Mouse (Mus musculus) small intestine, adult 2 months (tissue): ENCODE measurements around the gene Stk19. TPM values are rescaled to one million over a fixed set of nuclear protein-coding genes. Genes with fewer than 3 reads are reported as not detected.
"Not testable (repeated sequence)": the region's sequence is repeated elsewhere in the genome, so short reads cannot be mapped to it uniquely, and the experiment has no call there.

Source experiments
- H3K27ac ChIP-seq: fragments of 200-500 bp; 2 replicates; pipeline ENCODE4 v1.5.1; 2012; ENCODE audit warnings: low read depth, low read length, control low read depth, inconsistent platforms; ENCODE audit not compliant: insufficient read depth
- H3K27me3 ChIP-seq: fragments of 200-500 bp; 2 replicates; pipeline ENCODE4 v1.6.1; 2012; ENCODE audit warnings: mild to moderate bottlenecking, moderate library complexity, low read length, inconsistent platforms; ENCODE audit not compliant: control insufficient read depth, insufficient read depth
- H3K36me3 ChIP-seq: fragments of 200-500 bp; 2 replicates; pipeline ENCODE4 v1.6.1; 2012; ENCODE audit warnings: mild to moderate bottlenecking, low read length, control low read depth, inconsistent platforms; ENCODE audit not compliant: control insufficient read depth, insufficient read depth
- H3K4me1 ChIP-seq: fragments of 200-500 bp; 2 replicates; pipeline ENCODE4 v1.6.1; 2012; ENCODE audit warnings: low read length, inconsistent platforms, mixed read lengths; ENCODE audit not compliant: control insufficient read depth, insufficient read depth, insufficient read length
- H3K4me3 ChIP-seq: fragments of 200-500 bp; 2 replicates; pipeline ENCODE4 v1.5.1; 2012; ENCODE audit warnings: low read depth, mild to moderate bottlenecking, control low read depth, inconsistent platforms, low read length, moderate library complexity
- CTCF ChIP-seq: fragments of 200-500 bp; IDR thresholded peaks from 2 replicates; pipeline ENCODE4 v1.5.1; 2012; ENCODE audit warnings: low read depth, mild to moderate bottlenecking, control low read depth, inconsistent platforms, low read length, moderate library complexity, mixed read lengths; ENCODE audit not compliant: insufficient replicate concordance, insufficient read length; ENCODE audit errors: extremely low read depth
- POLR2A ChIP-seq: fragments of 200-500 bp; IDR thresholded peaks from 2 replicates; pipeline ENCODE4 v1.6.1; 2012; ENCODE audit warnings: low read depth, mild to moderate bottlenecking, control low read depth, inconsistent platforms, low read length, moderate library complexity
- WGBS: fragments of 180-500 bp; shearing (Covaris S2); methylation state at CpG from one replicate; pipeline ENCODE4 v1.1.7; 2018; 5-methylcytosine and 5-hydroxymethylcytosine counted together
- polyA plus RNA-seq: library from polyadenylated mRNA; depleted of rRNA; stranded (reverse); fragments of >200 nt; gene quantifications from 2 replicates; pipeline ENCODE4 v1.2.3, GENCODE M21; 2012; rRNA removed

Stk19 gene
- polyA plus RNA-seq, 1 experiment, result 56.3 TPM

GRCm38 (mm10) chr17:34798866-34799530 lies 37.7 kb downstream of the Stk19 start:
- WGBS, result 92% methylated on average over 17 of the region's 17 CpGs
- Histone ChIP-seq H3K4me3 (no peak overlapping the region), H3K4me1 (no peaks in the 10 kb centered on the region), H3K36me3 (no peaks in the 10 kb centered on the region), H3K27me3 (no peaks in the 10 kb centered on the region), H3K27ac (no peak overlapping the region)
- TF ChIP-seq CTCF (no peak), POLR2A (no peak)

GRCm38 (mm10) chr17:34798071-34798470 lies 38.7 kb downstream of the Stk19 start:
- WGBS, result 80% methylated on average over 7 of the region's 7 CpGs
- not testable (repeated sequence) for H3K36me3 ChIP-seq

GRCm38 (mm10) chr17:34797211-34797995 lies 39.3 kb downstream of the Stk19 start:
- WGBS, result 86% methylated on average over 10 of the region's 10 CpGs
- H3K36me3 ChIP-seq, H3K4me1 ChIP-seq, H3K27me3 ChIP-seq, H3K27ac ChIP-seq, H3K4me3 ChIP-seq: not testable (repeated sequence)

More at GRCm38 (mm10) chr17:34798071-34798470, 38.7 kb downstream of the Stk19 start:
- not testable (repeated sequence) for H3K27ac ChIP-seq, H3K27me3 ChIP-seq, H3K4me1 ChIP-seq, H3K4me3 ChIP-seq

- H3K4me1 ChIP-seq, result no peaks in the 10 kb centered on the region
Observed at GRCm38 (mm10) chr17:34796311-34797140, 40.2 kb downstream of the Stk19 start.

GRCm38 (mm10) chr17:34795633-34796032 lies 41.1 kb downstream of the Stk19 start:
- no peaks in the 10 kb centered on the region for H3K36me3 ChIP-seq
- H3K27ac ChIP-seq, result no peak overlapping the region
- H3K4me3 ChIP-seq, result no peak overlapping the region
- no peaks in the 10 kb centered on the region for H3K27me3 ChIP-seq
- no peak for TF ChIP-seq POLR2A
- TF ChIP-seq CTCF, result peak; percentile 38; the same call in 1 of the 2 replicates
- WGBS, result 68% methylated on average over 9 of the region's 9 CpGs
- no peaks in the 10 kb centered on the region for H3K4me1 ChIP-seq

More at GRCm38 (mm10) chr17:34796311-34797140, 40.2 kb downstream of the Stk19 start:
- Histone ChIP-seq H3K27ac (no peak overlapping the region), H3K36me3 (no peaks in the 10 kb centered on the region), H3K27me3 (no peaks in the 10 kb centered on the region), H3K4me3 (no peak overlapping the region)
- 81% methylated on average over 8 of the region's 8 CpGs for WGBS
- TF ChIP-seq POLR2A (no peak), CTCF (no peak)

- WGBS, result 82% methylated on average over 10 of the region's 10 CpGs
- Histone ChIP-seq H3K36me3 (no peaks in the 10 kb centered on the region), H3K27me3 (no peaks in the 10 kb centered on the region), H3K4me1 (no peaks in the 10 kb centered on the region), H3K4me3 (no peak overlapping the region), H3K27ac (no peak overlapping the region)
- TF ChIP-seq POLR2A (no peak), CTCF (no peak)
Observed at GRCm38 (mm10) chr17:34795016-34795415, 41.7 kb downstream of the Stk19 start.

GRCm38 (mm10) chr17:34777680-34778325 lies 58.9 kb downstream of the Stk19 start:
- H3K27me3 ChIP-seq, result no peaks in the 10 kb centered on the region
- 77% methylated on average over 9 of the region's 9 CpGs for WGBS
- H3K27ac ChIP-seq, result no peak overlapping the region
- no peaks in the 10 kb centered on the region for H3K4me1 ChIP-seq
- no peaks in the 10 kb centered on the region for H3K36me3 ChIP-seq
- H3K4me3 ChIP-seq, result no peak overlapping the region
- TF ChIP-seq CTCF, result no peak
- TF ChIP-seq POLR2A, result no peak

Other genes with a start within 250 kb of the Stk19 start
- 3.5 and 8.1 TPM in 2 replicates for gene Gpsm3, start 247.1 kb downstream of the Stk19 start, polyA plus RNA-seq
- gene Pbx2, start 245.7 kb downstream of the Stk19 start, polyA plus RNA-seq, result 16.1 and 32.2 TPM in 2 replicates
- 0.90 and 1.7 TPM in 2 replicates for gene Ager, start 239.1 kb downstream of the Stk19 start, polyA plus RNA-seq
- 66.7 and 147 TPM in 2 replicates for gene Rnf5, start 233.3 kb downstream of the Stk19 start, polyA plus RNA-seq
- 210 and 330 TPM in 2 replicates for gene Agpat1, start 232.7 kb downstream of the Stk19 start, polyA plus RNA-seq
- gene Egfl8, start 221.0 kb downstream of the Stk19 start, polyA plus RNA-seq, result 1.8 and 2.3 TPM in 2 replicates
- 17.3 and 22.0 TPM in 2 replicates for gene Ppt2, start 208.4 kb downstream of the Stk19 start, polyA plus RNA-seq
- gene Prrt1, start 207.4 kb downstream of the Stk19 start, polyA plus RNA-seq, result 5.5 and 8.0 TPM in 2 replicates
- gene Fkbpl, start 192.2 kb downstream of the Stk19 start, polyA plus RNA-seq, result 2.5 and 9.3 TPM in 2 replicates
- 26.6 and 48.0 TPM in 2 replicates for gene Atf6b, start 189.8 kb downstream of the Stk19 start, polyA plus RNA-seq
- gene Tnxb, start 166.4 kb downstream of the Stk19 start, polyA plus RNA-seq, result 12.1 and 12.5 TPM in 2 replicates
- gene C4b, start 93.1 kb downstream of the Stk19 start, polyA plus RNA-seq, result 16.8 and 17.2 TPM in 2 replicates
- gene Cyp21a1, start 32.4 kb downstream of the Stk19 start, polyA plus RNA-seq, result 0.18 and 0.67 TPM in 2 replicates
- gene Dxo, start 74 bp upstream of the Stk19 start, polyA plus RNA-seq, result 31.5 and 51.8 TPM in 2 replicates
- 48.1 and 79.3 TPM in 2 replicates for gene Skiv2l, start 13.3 kb upstream of the Stk19 start, polyA plus RNA-seq
- gene Nelfe, start 13.4 kb upstream of the Stk19 start, polyA plus RNA-seq, result 7.8 and 18.3 TPM in 2 replicates
- 22.4 and 71.5 TPM in 2 replicates for gene Cfb, start 25.6 kb upstream of the Stk19 start, polyA plus RNA-seq
- 2.9 and 6.8 TPM in 2 replicates for gene Zbtb12, start 42.5 kb upstream of the Stk19 start, polyA plus RNA-seq
- not detected in 2 replicates for gene Gm20547, start 45.1 kb upstream of the Stk19 start, polyA plus RNA-seq
- 4.3 and 10.6 TPM in 2 replicates for gene C2, start 61.3 kb upstream of the Stk19 start, polyA plus RNA-seq
- gene Ehmt2, start 61.5 kb upstream of the Stk19 start, polyA plus RNA-seq, result 101 and 242 TPM in 2 replicates
- gene Slc44a4, start 77.5 kb upstream of the Stk19 start, polyA plus RNA-seq, result 64.8 and 101 TPM in 2 replicates
- gene Neu1, start 94.3 kb upstream of the Stk19 start, polyA plus RNA-seq, result 21.2 and 68.8 TPM in 2 replicates
- 17.1 and 19.8 TPM in 2 replicates for gene Hspa1b, start 122.3 kb upstream of the Stk19 start, polyA plus RNA-seq
- not detected in 2 replicates for gene Gm20481, start 133.0 kb upstream of the Stk19 start, polyA plus RNA-seq
- gene Hspa1a, start 135.2 kb upstream of the Stk19 start, polyA plus RNA-seq, result 8.9 and 9.3 TPM in 2 replicates
- gene Hspa1l, start 135.8 kb upstream of the Stk19 start, polyA plus RNA-seq, result 0.06 and 0.14 TPM in 2 replicates
- gene Lsm2, start 144.9 kb upstream of the Stk19 start, polyA plus RNA-seq, result 51.7 and 82.1 TPM in 2 replicates
- 123 and 182 TPM in 2 replicates for gene Vars, start 164.0 kb upstream of the Stk19 start, polyA plus RNA-seq
- 0.82 and 1.2 TPM in 2 replicates for gene Vwa7, start 179.6 kb upstream of the Stk19 start, polyA plus RNA-seq
- gene Sapcd1, start 191.1 kb upstream of the Stk19 start, polyA plus RNA-seq, result 0.87 and 1.0 TPM in 2 replicates
- gene Msh5, start 209.8 kb upstream of the Stk19 start, polyA plus RNA-seq, result 2.2 and 2.3 TPM in 2 replicates
- gene Clic1, start 213.0 kb upstream of the Stk19 start, polyA plus RNA-seq, result 134 and 219 TPM in 2 replicates
- 8.5 and 14.5 TPM in 2 replicates for gene Ddah2, start 222.1 kb upstream of the Stk19 start, polyA plus RNA-seq
- 9.3 and 9.9 TPM in 2 replicates for gene Ly6g6c, start 228.4 kb upstream of the Stk19 start, polyA plus RNA-seq
- gene Mpig6b, start 229.2 kb upstream of the Stk19 start, polyA plus RNA-seq, result 0.28 and 0.39 TPM in 2 replicates
- 1.3 and 19.4 TPM in 2 replicates for gene Ly6g6e, start 240.0 kb upstream of the Stk19 start, polyA plus RNA-seq
- 7.2 and 10.7 TPM in 2 replicates for gene Ly6g6d, start 241.1 kb upstream of the Stk19 start, polyA plus RNA-seq
- gene Ly6g6f, start 248.7 kb upstream of the Stk19 start, polyA plus RNA-seq, result 1.2 and 3.8 TPM in 2 replicates